Mouse (Mus musculus) adrenal gland, adult 8-10 months (tissue): Measurements from ENCODE around the gene Ints13. TPM values are rescaled to one million over a fixed set of nuclear protein-coding genes. Genes with fewer than 3 reads are reported as not detected.

Source experiments
- DNase-seq: peaks from one replicate; pipeline ENCODE4 v3.0.0; 2022
- total RNA-seq, 4 experiments: library from RNA; stranded (reverse); gene quantifications; 2 replicates each; pipeline ENCODE4 v1.2.4; 2022

Ints13 gene
- total RNA-seq, 4 experiments from 2014 or later = 30.0 to 55.3 (median 40.2) TPM

- DNase-seq = no peak
Observed at GRCm38 (mm10) chr6:146538071-146538470, 39.6 kb downstream of the Ints13 start.

DNA sequence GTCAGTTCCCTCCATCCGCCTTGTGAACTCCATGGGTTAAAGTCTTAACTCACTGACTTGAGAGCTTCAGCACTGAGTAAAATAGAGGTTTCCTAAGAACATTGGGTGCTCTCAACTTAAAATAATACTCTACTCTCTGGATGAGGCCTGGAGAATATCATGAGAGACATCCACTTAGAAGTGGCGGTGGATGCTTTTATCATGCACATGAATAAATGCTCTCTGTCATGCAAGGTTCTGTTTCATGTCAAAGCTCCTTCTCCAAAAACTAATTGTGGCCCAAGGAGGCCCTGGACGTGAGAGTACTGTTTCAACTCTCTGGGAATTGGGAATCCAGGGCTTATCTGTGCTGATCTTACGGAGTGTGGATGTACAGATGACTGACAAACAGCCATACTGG, 40.5 kb downstream of the Ints13 start:
- no peak for DNase-seq

GRCm38 (mm10) chr6:146535501-146535900, 42.1 kb downstream of the Ints13 start:
- no peak for DNase-seq

DNA sequence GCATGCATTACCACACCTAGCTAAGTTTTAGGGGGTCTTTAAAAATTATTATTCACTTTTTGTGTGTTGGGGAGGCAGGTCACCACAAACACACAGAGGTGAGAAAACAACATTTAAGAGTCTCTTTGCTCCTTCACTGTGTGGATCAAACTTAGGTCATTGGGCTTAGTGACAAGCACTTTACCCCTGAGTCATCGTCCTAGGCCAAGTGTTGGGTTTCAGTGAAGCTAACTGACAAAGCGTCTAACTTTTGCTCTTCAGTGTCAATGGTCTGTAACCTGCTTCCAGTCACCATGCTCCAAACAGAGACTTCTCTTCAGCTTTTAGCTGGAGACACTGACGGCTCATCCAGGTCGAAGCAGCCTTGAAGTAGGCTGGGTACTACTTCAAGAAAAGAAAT, 44.5 kb downstream of the Ints13 start:
- DNase-seq = no peak

GRCm38 (mm10) chr6:146530769-146531168, 46.9 kb downstream of the Ints13 start:
- no peak for DNase-seq

- no peak for DNase-seq
Observed at GRCm38 (mm10) chr6:146530363-146530762, 47.3 kb downstream of the Ints13 start.

DNA sequence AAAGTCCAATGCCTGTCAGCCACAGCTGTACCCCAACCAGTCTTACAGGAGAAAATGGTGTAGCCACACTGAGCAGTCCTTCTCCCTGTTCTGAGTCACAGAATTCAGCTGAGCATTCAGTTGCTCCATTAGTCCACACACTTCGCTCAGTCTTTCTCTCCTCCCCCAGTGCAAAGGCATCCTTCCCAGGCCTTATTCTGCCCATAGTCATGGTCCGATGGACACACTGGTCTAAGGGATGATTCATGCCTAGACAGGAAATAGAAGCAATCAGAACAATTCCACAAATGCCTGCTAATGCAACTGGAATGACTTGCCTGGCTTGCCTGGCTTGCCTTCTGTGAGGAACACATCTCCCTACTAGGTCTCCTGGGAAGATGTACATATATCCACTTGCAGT, 50.1 kb downstream of the Ints13 start:
- no peak for DNase-seq

DNA sequence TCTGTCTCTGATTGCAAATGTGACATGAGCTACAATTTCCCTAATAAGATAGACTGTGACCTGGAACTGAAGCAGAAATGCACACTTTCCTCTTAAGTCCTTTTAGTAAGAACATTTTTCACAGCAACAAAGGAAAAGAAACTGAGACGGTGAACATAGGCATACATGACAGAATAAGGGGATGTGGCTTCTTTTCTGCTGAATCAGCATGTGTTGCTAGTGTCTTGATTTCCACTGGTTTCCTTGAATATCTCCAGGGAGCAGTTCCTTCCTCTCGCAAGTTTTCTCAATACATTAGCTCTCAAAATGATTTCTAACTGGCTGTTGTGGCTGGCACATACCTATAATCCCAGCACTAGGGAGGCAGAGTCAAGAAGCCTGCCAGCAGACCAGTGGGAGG, 52.1 kb downstream of the Ints13 start:
- no peak for DNase-seq

DNA sequence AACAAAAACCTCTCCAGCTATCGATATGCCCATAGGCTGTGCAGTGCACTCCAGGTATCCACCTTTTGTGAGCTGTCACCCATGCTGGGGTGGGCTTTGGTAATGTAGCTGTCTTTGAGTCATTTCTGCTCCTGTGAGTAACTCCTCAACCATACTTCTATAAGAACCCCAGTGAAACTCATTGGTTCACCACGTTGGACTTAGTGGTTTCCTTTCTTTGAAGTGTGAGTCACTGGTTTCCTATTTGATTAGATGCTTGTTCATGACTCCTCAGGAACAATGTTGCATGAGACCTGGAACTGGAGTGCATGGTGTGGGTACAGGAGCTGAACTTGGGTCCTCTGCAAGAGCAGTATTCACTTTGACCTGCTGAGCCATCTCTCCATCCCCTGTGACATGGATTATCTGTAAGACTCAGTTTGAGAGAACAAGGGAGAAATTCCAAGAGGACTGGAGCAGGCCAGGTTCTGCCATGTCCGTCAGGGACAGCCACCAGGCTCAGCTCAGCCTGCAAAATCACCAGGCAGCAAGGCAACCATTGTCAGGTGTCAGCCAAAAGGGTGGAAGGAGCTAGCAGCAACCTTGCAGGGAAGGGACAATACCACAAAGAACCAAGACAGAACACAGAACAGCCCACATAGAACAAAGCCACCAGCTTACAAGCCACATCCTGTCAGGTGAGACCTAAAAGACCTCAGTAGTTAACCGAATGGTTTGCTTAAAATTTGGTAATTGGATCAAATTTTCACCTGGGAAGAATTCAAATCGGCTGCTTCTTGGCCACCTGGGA, 56.0 kb downstream of the Ints13 start:
- DNase-seq = no peak

DNA sequence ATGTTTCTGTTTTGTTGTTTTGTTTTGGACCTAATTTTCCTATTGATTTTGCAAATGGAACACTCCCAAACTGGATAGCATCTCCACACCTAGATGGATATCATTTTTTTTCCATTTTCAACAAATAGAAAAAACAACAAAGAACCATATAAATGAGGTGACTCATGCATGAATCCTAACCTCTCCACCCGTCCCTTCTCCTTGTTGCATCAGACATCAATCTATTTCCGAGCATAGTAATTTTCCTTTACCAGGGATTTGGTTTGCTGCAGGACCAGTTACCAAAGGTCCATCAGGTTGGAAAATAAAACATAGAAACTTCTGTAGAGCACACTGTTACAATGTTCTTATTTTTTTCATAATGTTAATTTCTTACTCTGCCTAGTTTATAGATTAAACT, 58.6 kb downstream of the Ints13 start:
- no peak for DNase-seq

- no peak for DNase-seq
Observed at GRCm38 (mm10) chr6:146515936-146516335, 61.7 kb downstream of the Ints13 start.

GRCm38 (mm10) chr6:146514531-146514948, 63.1 kb downstream of the Ints13 start:
- DNase-seq = no peak

DNA sequence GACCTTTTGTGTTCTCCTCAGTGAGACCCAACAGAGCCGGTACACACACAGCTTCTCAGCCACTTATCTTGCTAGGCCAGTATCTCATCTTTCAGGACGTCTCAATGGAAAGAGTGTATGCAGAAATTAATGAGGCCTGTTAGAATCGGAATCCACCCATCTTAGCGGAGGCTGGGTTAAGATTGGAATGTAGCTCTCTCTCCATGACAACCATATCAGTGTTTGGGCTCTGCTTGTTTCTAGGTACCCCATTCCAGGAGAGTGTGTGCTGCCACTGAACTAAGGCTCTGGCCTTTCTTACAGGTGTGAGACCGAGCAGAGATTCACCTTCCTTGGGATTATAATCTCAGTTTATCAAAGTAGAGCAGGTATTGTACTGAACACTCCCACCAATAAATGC, 63.7 kb downstream of the Ints13 start:
- no peak for DNase-seq

- DNase-seq = no peak
Observed at GRCm38 (mm10) chr6:146513384-146513783, 64.3 kb downstream of the Ints13 start.

DNA sequence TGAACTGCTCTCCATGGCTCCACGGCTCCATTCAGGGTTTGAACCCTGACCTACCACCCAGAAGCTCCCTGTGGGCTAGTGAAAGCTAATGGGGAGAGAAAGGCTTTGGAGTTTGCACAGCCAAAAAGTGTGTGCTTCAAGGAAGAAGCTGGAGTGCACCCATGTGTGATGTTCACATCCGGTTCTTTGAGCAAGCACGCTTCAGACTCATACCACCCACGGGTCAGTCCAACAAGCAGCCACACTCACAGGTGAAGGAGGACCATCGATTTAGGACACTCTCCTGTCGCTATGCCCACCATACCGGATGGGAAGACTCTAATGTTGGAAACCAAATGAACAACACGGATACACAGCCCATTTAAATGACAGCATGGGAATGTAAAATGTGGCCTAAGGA, 66.1 kb downstream of the Ints13 start:
- DNase-seq = no peak

- DNase-seq = no peak
Observed at GRCm38 (mm10) chr6:146509891-146510290, 67.7 kb downstream of the Ints13 start.

GRCm38 (mm10) chr6:146504459-146504858, 73.2 kb downstream of the Ints13 start:
- no peak for DNase-seq

DNA sequence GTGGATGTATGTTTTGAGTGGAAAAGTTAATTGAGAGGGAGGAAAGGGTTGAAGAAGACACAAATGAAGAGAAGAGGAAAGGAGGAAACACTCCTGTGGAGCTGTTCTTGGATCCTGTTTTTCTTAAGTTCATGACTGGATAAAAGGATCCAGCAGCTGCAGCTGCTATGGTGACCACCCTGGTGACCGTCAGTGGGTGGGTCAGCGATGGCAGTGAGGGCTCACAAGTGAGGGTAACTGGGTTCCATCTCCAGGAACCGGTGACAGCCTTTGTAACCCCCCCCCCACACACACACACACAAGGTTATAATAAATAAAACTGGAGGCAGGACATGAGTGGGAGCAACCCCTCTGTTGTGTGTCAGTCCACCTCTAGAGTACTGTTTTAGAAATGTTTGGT, 74.8 kb downstream of the Ints13 start:
- no peak for DNase-seq

DNA sequence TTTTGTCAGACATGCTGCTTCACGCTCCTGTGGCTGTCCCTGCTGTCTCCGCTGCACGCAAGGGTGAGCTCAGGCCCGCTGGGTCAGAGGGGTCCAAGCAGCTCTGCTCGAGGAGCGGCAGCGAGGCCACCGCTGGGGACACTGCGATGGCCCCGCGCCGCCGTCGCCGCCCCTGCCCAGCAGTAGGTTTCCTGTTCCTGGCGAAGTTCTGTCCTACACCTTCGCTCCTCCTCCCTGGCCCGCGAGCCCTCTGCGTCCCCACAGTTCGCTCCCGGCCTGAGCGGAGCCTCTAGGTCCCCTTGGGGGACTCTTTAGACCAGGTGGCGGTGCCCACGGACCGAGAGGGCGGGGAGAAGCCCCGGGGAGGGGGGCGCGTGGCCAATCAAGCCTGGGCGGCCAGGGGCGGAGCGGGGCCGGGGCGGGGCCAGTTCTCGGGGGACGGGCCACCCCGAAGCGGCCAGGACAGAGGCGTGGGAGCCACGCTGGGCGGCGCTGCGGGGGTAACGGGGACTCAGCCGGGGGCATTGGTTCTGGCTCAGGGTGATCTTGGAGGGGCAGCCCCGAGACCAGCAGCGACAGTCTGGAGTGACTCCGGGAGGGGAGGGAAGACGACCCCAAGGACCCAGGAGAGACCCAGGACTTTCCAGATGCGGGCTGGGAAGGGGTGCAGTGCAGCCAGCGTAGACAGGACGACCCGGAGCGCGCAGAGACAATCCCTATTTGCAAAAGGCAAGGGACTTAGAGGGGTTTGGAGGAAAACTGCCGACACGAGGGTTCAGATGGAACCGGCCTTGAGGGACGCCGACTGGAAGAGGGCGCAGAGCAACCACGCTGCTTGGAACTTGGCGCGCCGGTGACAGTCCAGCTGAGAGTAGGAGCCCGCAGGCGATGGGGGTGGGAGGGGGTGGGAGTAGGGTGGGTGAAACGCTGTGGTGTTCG, 75.5 kb downstream of the Ints13 start, which contains the start of gene Itpr2:
Gene Itpr2, minus strand, starts transcription at position 358 of the 939 bp plus-strand sequence.
- peak; percentile 88 for DNase-seq

DNA sequence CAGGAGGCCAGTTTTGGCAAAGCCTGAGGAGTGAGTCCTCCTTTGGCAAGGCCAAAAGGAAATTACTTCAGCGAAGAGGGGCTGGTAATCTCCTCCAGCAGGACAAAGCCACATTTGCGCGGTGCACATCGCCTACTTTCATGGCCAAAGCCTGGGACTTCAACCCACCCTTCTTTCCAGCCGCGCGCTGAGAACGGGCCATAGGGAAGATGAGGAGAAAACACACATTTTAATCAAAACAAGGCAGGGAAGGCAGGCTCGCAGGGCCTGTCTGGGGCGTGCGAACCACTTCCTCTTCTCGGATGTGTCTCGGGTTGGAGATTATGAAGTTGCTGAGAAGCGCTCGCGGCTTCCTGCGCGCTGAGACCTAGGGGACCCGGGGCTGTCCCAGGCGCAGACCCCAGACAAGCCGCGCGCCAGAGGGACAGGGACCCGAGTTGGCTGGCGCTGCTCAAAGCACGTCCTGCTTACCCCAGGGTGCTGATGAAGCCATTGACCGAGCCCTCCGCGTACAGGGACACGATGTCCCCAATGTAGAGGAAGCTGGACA, 76.2 kb downstream of the Ints13 start:
- peak; percentile 33 for DNase-seq

- DNase-seq = no peak
Observed at GRCm38 (mm10) chr6:146500771-146501170, 76.9 kb downstream of the Ints13 start.

DNA sequence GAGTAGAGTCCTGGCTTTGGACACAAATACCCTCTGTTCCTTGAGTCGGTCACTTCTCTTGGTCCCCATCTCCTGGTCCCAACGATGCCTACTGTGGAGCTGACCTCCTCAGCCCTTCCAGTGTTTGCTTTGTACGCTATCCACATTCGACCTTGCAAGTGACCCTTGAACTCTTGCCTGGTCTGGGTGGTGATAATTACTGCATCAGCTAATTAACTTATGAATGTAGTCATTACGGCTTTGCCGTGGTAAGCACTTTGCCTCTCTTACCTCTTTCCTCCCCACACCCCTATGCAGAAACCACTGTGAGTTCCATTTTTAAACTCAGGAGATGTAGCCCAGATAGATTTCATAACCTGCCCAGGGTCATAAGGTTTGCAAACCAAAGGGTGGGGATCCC, 77.4 kb downstream of the Ints13 start:
- DNase-seq = no peak
